Mouse (Mus musculus) inflammation-experienced regulatory T-cells, adult 6 months (primary cell): ENCODE data around the gene Kcnk12. TPM values are rescaled to one million over a fixed set of nuclear protein-coding genes. Genes with fewer than 3 reads are reported as not detected.

Experiments used
- ATAC-seq: one replicate; pipeline ENCODE4 v1.8.0; 2017
- polyA plus RNA-seq, 3 experiments: library from polyadenylated mRNA; unstranded; fragments of 100-300 nt; shearing (Covaris generic); gene quantifications; one replicate each; pipeline ENCODE4 v1.2.1; 2017

The Kcnk12 gene
- polyA plus RNA-seq, 3 experiments from 2014 or later = not detected

- ATAC-seq = no peak
These were observed 101.0 kb downstream of the Kcnk12 start for GRCm38 (mm10) chr17:87696814-87697213.

GRCm38 (mm10) chr17:87695874-87696465 is 101.8 kb downstream of the Kcnk12 start:
- ATAC-seq = no peak

Other genes starting within 250 kb of the Kcnk12 start
- 1 to 10 TPM; 1.9 to 4.6 (median 2.0) TPM for gene Epcam, start 162.0 kb downstream of the Kcnk12 start, polyA plus RNA-seq
- 10 to 100 TPM; 48.8 to 53.9 (median 51.0) TPM for gene Msh2, start 125.7 kb downstream of the Kcnk12 start, polyA plus RNA-seq
- not detected for gene Rpl36-ps4, start 123.0 kb upstream of the Kcnk12 start, polyA plus RNA-seq
- 10 to 100 TPM; 12.3 to 15.8 (median 15.0) TPM for gene Msh6, start 177.1 kb upstream of the Kcnk12 start, polyA plus RNA-seq